In the genomic region with DNA sequence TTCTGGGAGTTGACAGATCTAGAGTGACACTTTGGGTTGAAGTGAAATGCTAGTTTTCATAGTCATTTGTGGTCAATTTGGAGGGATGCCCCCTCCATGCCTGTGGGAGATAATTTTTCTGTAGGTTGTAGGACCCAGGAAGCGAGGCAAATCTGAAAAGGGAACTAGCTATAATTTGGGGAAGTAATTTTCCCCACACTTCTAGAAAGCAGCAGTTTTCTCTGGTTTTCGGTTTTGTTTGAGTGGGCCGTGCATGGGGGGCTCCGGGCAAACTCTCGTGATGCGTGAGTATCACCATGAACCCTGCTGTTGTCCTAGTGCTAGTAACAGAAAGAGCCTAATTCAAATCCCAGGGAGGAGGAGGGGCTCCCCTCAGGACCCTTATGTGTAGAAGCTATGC, we compare ENCODE assay signal across 9 mouse cellular contexts. TPM values are rescaled to one million over a fixed set of nuclear protein-coding genes. Genes with fewer than 3 reads are reported as not detected.
DNase-seq lines count a peak whose midpoint lies in the region; ATAC-seq and TF ChIP-seq lines count a peak whose summit lies in the region.
"Had no signal": no experiment of that assay in that cellular context is flagged by ENCODE, and none has a peak within 500 bp of the region (broad histone marks: within the 10 kb centered on the region; RNA-seq: fewer than 3 reads in every experiment).

No protein-coding gene starts in this region.

- H3K27me3 ChIP-seq in forebrain, embryonic 16.5 days (replicated peaks; ENCODE audit: control insufficient read depth, insufficient read depth, low read length): no peaks in the 10 kb centered on the region
- no peaks in the 10 kb centered on the region for H3K27me3 ChIP-seq in liver, embryonic 14.5 days (ENCODE audit: control insufficient read depth, insufficient read depth, low read length)

- TF ChIP-seq EP300 in liver, embryonic 14.5 days (IDR thresholded peaks at IDR 0.05; ENCODE audit: low read depth): no peak

- H3K4me3 ChIP-seq in left cerebral cortex, adult 2 months: peak overlapping the region; percentile 18
- H3K4me3 ChIP-seq in forebrain, embryonic 16.5 days (replicated peaks; ENCODE audit: low read length): no peak overlapping the region
- peak overlapping the region; percentile 8 to 12; a peak in 1 of 4 replicates for H3K4me3 ChIP-seq in liver, embryonic 14.5 days (ENCODE audit: insufficient read depth in 1 of 2, low read depth in 2 of 2, low read length in 2 of 2)
- H3K4me3 ChIP-seq in olfactory bulb, adult 2 months (ENCODE audit: insufficient read depth, low read depth, low read length): peak overlapping the region; percentile 27; the same call in 1 of the 2 replicates

- no peak for TF ChIP-seq POLR2A in olfactory bulb, adult 2 months (IDR thresholded peaks at IDR 0.05; ENCODE audit: insufficient read depth, low read depth, low read length)

- H3K27ac ChIP-seq in left cerebral cortex, adult 2 months: peak overlapping the region; percentile 89
- peak overlapping the region; percentile 81; the same call in 1 of the 2 replicates for H3K27ac ChIP-seq in forebrain, embryonic 16.5 days (ENCODE audit: low read length)
- no peak overlapping the region for H3K27ac ChIP-seq in liver, embryonic 14.5 days
- peak overlapping the region; percentile 76 for H3K27ac ChIP-seq in olfactory bulb, adult 2 months (ENCODE audit: insufficient read depth, low read depth, low read length)

- 53% methylated on average over 6 of the region's 6 CpGs for WGBS in forebrain, embryonic 16.5 days
- WGBS in liver, embryonic 14.5 days (ENCODE audit: insufficient replicate concordance): 35% methylated on average over 6 of the region's 6 CpGs
- 24% methylated on average over 6 of the region's 6 CpGs for WGBS in olfactory bulb, adult 2 months

- intact Hi-C loops in left cerebral cortex, adult 2 months (cut with DNase I): no loop called here
- intact Hi-C loops in left cerebral cortex, postnatal 4 days (cut with DNase I): no loop called here

- TF ChIP-seq CTCF in left cerebral cortex, adult 2 months (IDR thresholded peaks at IDR 0.05): no peak
- no peak for TF ChIP-seq CTCF in liver, embryonic 14.5 days (IDR thresholded peaks at IDR 0.05; ENCODE audit: low read depth)
- TF ChIP-seq CTCF in olfactory bulb, adult 2 months (IDR thresholded peaks at IDR 0.05; ENCODE audit: insufficient read depth, low read depth, low read length): no peak

- peaks cover 71% of the 10 kb centered on the region for H3K4me1 ChIP-seq in forebrain, embryonic 16.5 days (replicated peaks; ENCODE audit: control insufficient read depth, insufficient read depth, low read length)
- H3K4me1 ChIP-seq in liver, embryonic 14.5 days (replicated peaks; ENCODE audit: control insufficient read depth in 2 of 2, insufficient read depth in 2 of 2, low read length in 1 of 2): peaks cover under 1 to 27% of the 10 kb centered on the region in 2 experiments
- H3K4me1 ChIP-seq in olfactory bulb, adult 2 months (ENCODE audit: control insufficient read depth, insufficient read depth, low read length): peaks cover 71% of the 10 kb centered on the region

- 0 out of 2 replicates have a peak, but pooled peaks have one; percentile 0 for ATAC-seq in forebrain, embryonic 16.5 days
- ATAC-seq in liver, embryonic 14.5 days (ENCODE audit: insufficient read depth): no peak
- no peak for ATAC-seq in cerebellum, adult (ENCODE audit: insufficient number of reproducible peaks, low FRiP score, low TSS enrichment)

- no peak for DNase-seq in left cerebral cortex, adult 2 months (ENCODE audit: extremely low spot score in 1 of 2, low spot score in 2 of 2)
- no peak for DNase-seq in left cerebral cortex, postnatal 4 days
- no peak for DNase-seq in liver, embryonic 14.5 days (ENCODE audit: low read depth in 3 of 3, low spot score in 3 of 3)
- DNase-seq in thymus, postnatal 36 days: no peak
- DNase-seq in urinary bladder, postnatal 4 days (ENCODE audit: low spot score in 2 of 2): no peak
- DNase-seq: heart, adult 11 months had no signal

- H3K36me3 ChIP-seq in forebrain, embryonic 16.5 days (ENCODE audit: control insufficient read depth, insufficient read depth): no peaks in the 10 kb centered on the region; the same call in 1 of the 2 replicates
- no peaks in the 10 kb centered on the region for H3K36me3 ChIP-seq in liver, embryonic 14.5 days (replicated peaks; ENCODE audit: control insufficient read depth, insufficient read depth, low read depth)

- H3K9me3 ChIP-seq in forebrain, embryonic 16.5 days (ENCODE audit: control insufficient read depth, low read length): no peaks in the 10 kb centered on the region
- no peaks in the 10 kb centered on the region for H3K9me3 ChIP-seq in liver, embryonic 14.5 days (ENCODE audit: control insufficient read depth, low read length)

- H3K4me2 ChIP-seq in forebrain, embryonic 16.5 days (ENCODE audit: low read length): peak overlapping the region; percentile 53
- peak overlapping the region; percentile 11; the same call in 1 of the 2 replicates for H3K4me2 ChIP-seq in liver, embryonic 14.5 days (ENCODE audit: low read depth)

- peak overlapping the region; percentile 15; the same call in 1 of the 2 replicates for H3K9ac ChIP-seq in forebrain, embryonic 16.5 days (replicated peaks; ENCODE audit: low read depth, low read length)
- peak overlapping the region; percentile 3; the same call in 1 of the 2 replicates for H3K9ac ChIP-seq in liver, embryonic 14.5 days (replicated peaks)

RNA-seq across cellular contexts. Expression of gene Psap, which starts 6.8 kb away (rescaled TPM):
- total RNA-seq in left cerebral cortex, adult 2 months (2021): 1,000 to 10,000 TPM; 1,511 to 1,570 TPM
- 100 to 1,000 TPM; 700 to 775 TPM for total RNA-seq in left cerebral cortex, postnatal 4 days (2021)
- polyA plus RNA-seq in forebrain, embryonic 16.5 days (2015; fragmentation: Nextera tagmentation; extraction: Ambion mirVana): 165 and 223 TPM in 2 replicates
- 146 and 172 TPM in 2 replicates for polyA plus RNA-seq in liver, embryonic 14.5 days (2012; rRNA removed)
- polyA plus RNA-seq in liver, embryonic 14.5 days (2014; fragmentation: Nextera tagmentation; extraction: Ambion mirVana): 45.6 and 46.0 TPM in 2 replicates
- polyA plus RNA-seq in olfactory bulb, adult 2 months (2012; ENCODE audit: insufficient read depth, insufficient read length, low replicate concordance, missing spikeins): 231 and 580 TPM in 2 replicates
